Mouse (Mus musculus) lung, embryonic 16.5 days (tissue): ENCODE measurements around the gene Ddi2. TPM values are rescaled to one million over a fixed set of nuclear protein-coding genes. Genes with fewer than 3 reads are reported as not detected.
"Not testable (repeated sequence)": the region's sequence is repeated elsewhere in the genome, so short reads cannot be mapped to it uniquely, and the experiment has no call there.

Experiments
- ATAC-seq: fragments of 200-750 bp; cut with Nextera tagmentation; 2 replicates; pipeline ENCODE4 v1.8.0; 2017; ENCODE audit warnings: low read depth, mild to moderate bottlenecking, moderate library complexity
- H3K27ac ChIP-seq: fragments of 300-500 bp; sonication (generic); 2 replicates; pipeline ENCODE4 v1.5.1; 2014; ENCODE audit warnings: mild to moderate bottlenecking, control low read depth, low read length
- H3K27me3 ChIP-seq: fragments of 300-500 bp; sonication (generic); 2 replicates; pipeline ENCODE4 v1.6.1; 2014; ENCODE audit warnings: low read depth, low read length, mixed read lengths; ENCODE audit not compliant: control insufficient read depth, insufficient read depth
- H3K36me3 ChIP-seq: fragments of 300-500 bp; sonication (generic); 2 replicates; pipeline ENCODE4 v1.6.1; 2014; ENCODE audit warnings: low read length; ENCODE audit not compliant: control insufficient read depth, insufficient read depth
- H3K4me1 ChIP-seq: fragments of 300-500 bp; sonication (generic); replicated peaks from 2 replicates; pipeline ENCODE4 v1.6.1; 2014; ENCODE audit warnings: low read length, mixed read lengths; ENCODE audit not compliant: control insufficient read depth, insufficient read depth
- H3K4me2 ChIP-seq: fragments of 300-500 bp; sonication (generic); 2 replicates; pipeline ENCODE4 v1.6.1; 2014; ENCODE audit warnings: low read depth, low read length, control low read depth
- H3K4me3 ChIP-seq: fragments of 300-500 bp; sonication (generic); 2 replicates; pipeline ENCODE4 v1.5.1; 2014; ENCODE audit warnings: mild to moderate bottlenecking, low read length, control low read depth
- H3K9ac ChIP-seq: fragments of 300-500 bp; sonication (generic); 2 replicates; pipeline ENCODE4 v1.6.1; 2014; ENCODE audit warnings: low read length, control low read depth
- H3K9me3 ChIP-seq: fragments of 300-500 bp; sonication (generic); 2 replicates; pipeline ENCODE4 v1.6.1; 2016; ENCODE audit warnings: low read length; ENCODE audit not compliant: control insufficient read depth
- WGBS: fragments of 180-500 bp; shearing (Covaris S2); extraction: QIAGEN DNeasy Blood & Tissue Kit; methylation state at CpG from one replicate; pipeline ENCODE4 v1.1.7; 2014; 5-methylcytosine and 5-hydroxymethylcytosine counted together
- polyA plus RNA-seq: library from polyadenylated mRNA; unstranded; fragments of >200 nt; fragmentation: Nextera tagmentation; extraction: Ambion mirVana; gene quantifications from 2 replicates; pipeline ENCODE4 v1.2.1, GENCODE M21; 2015

The Ddi2 gene
- polyA plus RNA-seq, result 18.1 and 18.3 TPM in 2 replicates

GRCm38 (mm10) chr4:141722731-141723672, at the start of gene Ddi2:
Gene Ddi2 (minus strand): TSS chr4:141723419.
- Histone ChIP-seq H3K4me2 (peak within 1 kb of the TSS; percentile 64), H3K9me3 (no peaks in the 10 kb centered on the region), H3K4me3 (peak within 1 kb of the TSS; percentile 98), H3K36me3 (peaks cover 4% of the 10 kb centered on the region; the same call in 1 of the 2 replicates), H3K9ac (peak within 1 kb of the TSS; percentile 97), H3K27ac (peak within 1 kb of the TSS; percentile 96), H3K27me3 (no peaks in the 10 kb centered on the region), H3K4me1 (peaks cover 28% of the 10 kb centered on the region)
- WGBS, result under 1% methylated on average over 76 of the region's 105 CpGs
- peak; percentile 92 for ATAC-seq

- not testable (repeated sequence) for H3K4me3 ChIP-seq, H3K9me3 ChIP-seq, ATAC-seq, H3K9ac ChIP-seq, H3K4me2 ChIP-seq, H3K27me3 ChIP-seq, H3K27ac ChIP-seq, H3K4me1 ChIP-seq
- H3K36me3 ChIP-seq, result peaks cover 23% of the 10 kb centered on the region
- WGBS, result 82% methylated on average over 4 of the region's 4 CpGs
These were observed 49.8 kb upstream of the Ddi2 start for GRCm38 (mm10) chr4:141773019-141773418.

- no peak for ATAC-seq
- WGBS, result 83% methylated on average over 8 of the region's 8 CpGs
- Histone ChIP-seq H3K27ac (no peak overlapping the region), H3K9me3 (no peaks in the 10 kb centered on the region), H3K4me3 (no peak overlapping the region), H3K27me3 (no peaks in the 10 kb centered on the region), H3K36me3 (peaks cover 21% of the 10 kb centered on the region; the same call in 1 of the 2 replicates), H3K4me1 (peaks cover 18% of the 10 kb centered on the region), H3K4me2 (no peak overlapping the region), H3K9ac (no peak overlapping the region)
These were observed 48.6 kb upstream of the Ddi2 start for GRCm38 (mm10) chr4:141771823-141772222.

- peaks cover 16% of the 10 kb centered on the region; the same call in 1 of the 2 replicates for H3K36me3 ChIP-seq
- ATAC-seq, result no peak
- 45% methylated on average over 8 of the region's 8 CpGs for WGBS
These were observed 46.4 kb upstream of the Ddi2 start for GRCm38 (mm10) chr4:141769501-141770160.

GRCm38 (mm10) chr4:141767353-141768036, 44.3 kb upstream of the Ddi2 start:
- no peak overlapping the region for H3K4me3 ChIP-seq
- 50% methylated on average over 19 of the region's 19 CpGs for WGBS

More at GRCm38 (mm10) chr4:141769501-141770160, 46.4 kb upstream of the Ddi2 start:
- no peak overlapping the region for H3K27ac ChIP-seq
- H3K4me2 ChIP-seq, result no peak overlapping the region
- no peaks in the 10 kb centered on the region for H3K9me3 ChIP-seq
- H3K27me3 ChIP-seq, result no peaks in the 10 kb centered on the region
- H3K4me3 ChIP-seq, result no peak overlapping the region
- no peak overlapping the region for H3K9ac ChIP-seq
- H3K4me1 ChIP-seq, result peaks cover 23% of the 10 kb centered on the region

GRCm38 (mm10) chr4:141766668-141767352, 43.6 kb upstream of the Ddi2 start:
- Histone ChIP-seq H3K4me3 (no peak overlapping the region), H3K36me3 (peaks cover 24% of the 10 kb centered on the region), H3K27me3 (no peaks in the 10 kb centered on the region), H3K27ac (peak overlapping the region; percentile 92), H3K9ac (0 out of 2 replicates have a peak overlapping the region, but pooled peaks have one; percentile 27), H3K9me3 (no peaks in the 10 kb centered on the region), H3K4me2 (peak overlapping the region; percentile 19), H3K4me1 (peaks cover 23% of the 10 kb centered on the region)
- 36% methylated on average over 19 of the region's 19 CpGs for WGBS
- peak; percentile 84 for ATAC-seq

More at GRCm38 (mm10) chr4:141767353-141768036, 44.3 kb upstream of the Ddi2 start:
- Histone ChIP-seq H3K27ac (peak overlapping the region; percentile 92), H3K27me3 (no peaks in the 10 kb centered on the region), H3K4me1 (peaks cover 23% of the 10 kb centered on the region), H3K4me2 (peak overlapping the region; percentile 19; the same call in 1 of the 2 replicates), H3K9ac (peak overlapping the region; percentile 29), H3K36me3 (peaks cover 17% of the 10 kb centered on the region), H3K9me3 (no peaks in the 10 kb centered on the region)
- peak; percentile 86 for ATAC-seq

- no peak for ATAC-seq
- WGBS, result 57% methylated on average over 8 of the region's 8 CpGs
- Histone ChIP-seq H3K4me2 (peak overlapping the region; percentile 19), H3K9ac (no peak overlapping the region), H3K27ac (peak overlapping the region; percentile 92), H3K36me3 (peaks cover 26% of the 10 kb centered on the region), H3K4me1 (peaks cover 23% of the 10 kb centered on the region), H3K4me3 (no peak overlapping the region), H3K27me3 (no peaks in the 10 kb centered on the region), H3K9me3 (no peaks in the 10 kb centered on the region)
These were observed 43.1 kb upstream of the Ddi2 start for GRCm38 (mm10) chr4:141766316-141766667.

GRCm38 (mm10) chr4:141765008-141765407, 41.8 kb upstream of the Ddi2 start:
- WGBS, result 88% methylated on average over 3 of the region's 3 CpGs
- Histone ChIP-seq H3K4me3 (no peak overlapping the region), H3K9me3 (no peaks in the 10 kb centered on the region), H3K27me3 (no peaks in the 10 kb centered on the region), H3K4me2 (no peak overlapping the region), H3K27ac (no peak overlapping the region), H3K36me3 (peaks cover 26% of the 10 kb centered on the region), H3K9ac (no peak overlapping the region), H3K4me1 (peaks cover 22% of the 10 kb centered on the region)
- ATAC-seq, result no peak
